Mouse (Mus musculus) mouse trophoblast stem cell (cell line): Measurements from ENCODE around the gene Cux1.

Source experiments
- in situ Hi-C, 2 experiments: fragments of 300-500 bp; cut with MseI, MboI; formaldehyde crosslinking; loops; 2 replicates in 1 of 2; 3 replicates in 1 of 2; pipeline ENCODE4 v1.15.1; 2025

The Cux1 gene

DNA sequence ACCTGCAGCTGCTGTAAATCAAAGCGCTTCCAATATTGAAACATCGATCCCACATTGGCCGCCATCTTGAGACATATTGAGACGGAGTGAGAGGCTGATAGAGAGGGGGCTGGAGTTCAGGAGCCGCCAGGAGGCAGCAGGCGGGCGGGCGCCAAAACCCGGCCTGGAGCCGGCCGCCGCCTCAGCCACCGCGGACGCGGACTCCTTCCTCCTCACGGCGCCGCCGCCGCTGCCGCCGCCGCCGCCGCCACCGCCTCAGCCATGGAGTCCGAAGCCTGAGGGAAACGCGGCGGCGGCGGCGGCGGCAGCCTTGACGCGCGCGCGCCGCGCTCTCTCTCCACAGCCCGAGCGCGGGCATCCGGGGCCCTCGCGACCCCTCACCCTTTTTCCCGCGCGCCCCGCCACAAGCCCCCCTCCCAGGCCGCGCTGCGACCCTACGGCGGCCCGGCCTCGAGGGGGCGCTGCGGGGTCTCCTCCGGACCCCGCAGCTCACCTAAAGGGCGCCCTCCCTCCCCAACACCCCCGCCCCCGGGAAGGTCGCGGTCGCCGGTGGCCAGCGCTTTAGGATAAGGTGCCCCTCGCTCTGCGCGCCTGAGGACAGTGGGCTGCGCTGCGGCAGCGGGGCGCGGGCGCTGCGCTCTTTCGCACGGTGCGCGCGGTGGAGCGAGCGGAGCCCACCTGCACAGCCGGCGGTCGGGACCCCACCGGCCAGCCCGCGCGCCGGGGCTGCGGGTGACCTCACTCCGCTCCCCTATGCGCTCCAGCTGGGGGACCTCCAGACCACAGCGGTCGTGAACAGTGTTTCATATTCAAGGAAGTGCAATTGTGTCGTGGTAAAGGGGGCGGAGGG lies at the start of gene Cux1:
Gene Cux1, minus strand, starts transcription at position 315 of the 850 bp plus-strand sequence.
- in situ Hi-C loops: loop anchor here (5.0 to 10.0 kb wide), 2 partner anchors 55 to 97 kb away; no protein-coding TSS in a partner anchor

DNA sequence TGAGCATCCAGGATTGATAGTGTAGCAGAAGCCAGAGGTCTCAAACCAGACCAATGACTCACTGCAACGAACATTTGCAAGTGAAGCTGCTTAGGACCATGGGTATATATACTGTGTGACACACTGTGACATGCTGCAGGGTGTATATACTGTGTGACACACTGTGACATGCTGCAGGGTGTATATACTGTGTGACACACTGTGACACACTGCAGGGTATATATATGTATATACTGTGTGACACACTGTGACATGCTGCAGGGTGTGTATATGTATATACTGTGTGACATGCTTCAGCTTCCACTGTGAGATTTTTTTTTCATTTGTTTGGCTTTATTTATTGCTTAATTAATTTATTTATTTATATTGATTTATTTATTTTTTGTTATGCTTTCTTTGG lies 45.1 kb upstream of the Cux1 start:
- in situ Hi-C loops: no loop called here

DNA sequence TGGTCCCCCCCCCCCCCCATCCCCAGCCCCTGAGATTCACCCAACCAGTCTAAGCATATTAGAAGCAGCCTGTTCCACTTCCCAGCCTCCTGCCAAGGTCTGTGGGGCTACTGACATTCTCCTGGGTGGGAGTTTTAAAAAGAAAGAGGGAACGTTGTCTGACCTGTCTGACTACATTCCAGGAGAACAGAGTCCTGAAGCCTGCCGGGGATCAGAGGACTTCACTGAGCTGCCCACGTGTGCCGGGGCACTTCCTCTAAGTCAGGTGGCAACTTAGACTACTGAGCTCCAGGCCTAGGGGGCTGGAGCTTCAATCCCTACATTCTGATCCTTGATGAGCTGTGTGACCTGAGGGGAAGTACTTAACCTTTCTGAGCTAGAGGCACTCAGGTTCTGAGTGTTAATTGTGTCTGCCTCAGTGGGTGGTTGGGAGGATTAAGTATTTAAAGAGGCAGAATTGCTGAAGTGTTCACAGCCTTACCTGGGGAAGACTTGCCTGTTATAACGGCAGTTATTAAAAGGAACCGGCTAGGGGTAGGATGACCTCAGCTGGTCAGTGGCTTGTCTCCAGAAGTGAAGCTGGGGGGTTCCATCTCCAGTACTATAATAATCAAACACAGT lies 41.6 kb upstream of the Cux1 start:
- in situ Hi-C loops: no loop called here

DNA sequence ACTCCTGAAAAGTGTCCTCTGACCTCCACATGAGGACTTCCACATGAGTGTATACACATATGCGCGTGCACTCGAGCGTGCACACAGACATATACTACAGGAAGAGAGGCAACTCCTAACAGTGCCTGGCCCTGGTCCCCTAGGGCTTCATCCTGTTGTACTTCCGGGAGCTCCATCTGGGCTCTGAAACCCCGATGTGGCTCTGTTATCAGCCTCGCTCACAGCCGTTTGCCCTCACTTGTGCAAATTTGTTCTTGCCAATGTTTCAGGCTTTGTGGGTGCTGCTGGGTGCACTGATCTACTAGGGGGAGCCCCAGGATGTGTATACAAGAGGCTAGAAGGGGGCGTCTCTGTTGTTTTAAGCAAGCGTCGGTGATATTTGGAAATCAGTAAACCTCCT lies 37.9 kb upstream of the Cux1 start:
- in situ Hi-C loops: no loop called here

DNA sequence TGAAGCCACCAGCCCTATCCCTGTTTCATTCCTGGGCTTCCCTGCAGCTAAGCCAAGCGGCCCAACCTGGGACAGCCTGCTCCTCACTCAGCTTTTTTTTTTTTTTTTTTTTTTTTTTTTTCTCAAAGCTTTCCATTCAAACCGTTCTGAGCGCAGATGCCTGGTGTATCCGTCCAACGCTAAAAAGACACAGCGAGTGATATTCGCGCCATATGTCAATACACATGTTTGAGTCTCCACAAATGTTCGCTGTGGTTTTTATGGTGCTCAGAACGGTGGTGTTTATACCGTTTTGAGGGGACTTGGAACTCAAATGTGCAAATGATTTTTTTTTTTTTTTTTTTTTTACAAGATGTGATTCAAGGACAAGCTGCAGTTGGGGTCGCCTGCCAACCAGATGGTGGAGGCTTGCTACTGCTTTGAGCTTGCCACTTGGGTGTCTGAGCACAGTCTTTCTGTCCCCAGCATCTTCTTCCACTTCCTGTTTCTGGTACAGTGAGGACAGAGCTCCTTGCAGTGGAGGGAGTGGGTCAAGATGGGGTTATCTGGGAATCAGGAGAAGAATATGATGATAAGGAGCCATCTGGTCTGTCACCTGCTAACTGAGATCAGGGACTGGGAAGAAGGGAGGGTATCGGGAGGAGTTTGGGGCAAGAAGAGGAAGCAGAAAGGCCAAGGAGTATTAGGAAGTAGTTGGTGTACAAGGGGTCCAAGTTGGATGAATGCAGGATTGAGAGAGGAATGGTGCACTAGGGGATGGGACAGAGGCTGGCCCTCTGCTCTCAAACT lies 36.1 kb upstream of the Cux1 start:
- in situ Hi-C loops: no loop called here

DNA sequence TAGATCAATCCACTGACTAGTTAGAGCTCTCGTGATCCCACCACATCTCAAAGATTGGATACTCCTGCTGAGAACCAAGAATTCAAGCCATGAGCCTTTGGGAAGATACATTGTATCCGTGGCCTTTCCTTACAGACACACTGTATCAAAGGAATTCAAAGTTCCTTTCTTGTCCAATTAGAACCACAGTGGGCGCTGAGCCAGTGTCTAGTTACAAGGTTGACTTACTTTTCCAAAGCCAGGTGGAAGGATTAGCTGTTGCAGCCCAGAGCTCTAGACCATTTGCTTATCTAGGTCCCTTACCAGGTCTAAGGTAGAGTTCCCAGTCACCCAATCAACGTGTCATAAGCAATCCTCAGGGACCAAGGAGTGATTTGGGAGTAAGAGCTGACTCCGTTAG lies 33.2 kb upstream of the Cux1 start:
- in situ Hi-C loops: no loop called here

DNA sequence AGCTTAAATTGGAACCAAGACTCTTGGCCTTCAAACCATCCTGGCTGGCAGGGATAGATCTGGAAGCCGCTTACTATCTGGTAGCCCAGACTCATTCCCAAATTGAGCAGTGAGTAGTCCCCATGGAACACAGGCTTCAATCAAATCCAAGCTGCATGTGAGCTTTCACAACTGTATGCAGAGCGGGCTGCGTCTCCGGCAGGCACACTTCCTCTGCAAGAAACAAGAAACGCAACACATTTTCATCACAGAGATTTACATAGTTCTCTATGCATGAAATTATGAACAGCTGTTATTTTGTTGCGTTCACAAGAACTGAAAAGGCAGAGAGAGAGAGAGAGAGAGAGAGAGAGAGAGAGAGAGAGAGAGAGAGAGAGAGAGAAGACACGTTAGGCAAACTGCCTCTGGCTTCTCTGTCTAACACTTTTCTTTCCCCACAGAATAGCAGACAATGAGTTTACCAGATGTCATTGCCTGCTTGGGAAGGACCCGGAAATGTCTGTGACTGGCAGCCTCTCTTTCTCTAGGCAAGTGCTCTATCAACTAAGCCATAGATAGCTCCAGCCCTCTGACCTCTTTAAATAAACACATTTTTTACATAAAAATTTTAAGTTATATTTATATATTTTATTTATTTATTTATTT lies 27.7 kb upstream of the Cux1 start:
- in situ Hi-C loops: no loop called here

DNA sequence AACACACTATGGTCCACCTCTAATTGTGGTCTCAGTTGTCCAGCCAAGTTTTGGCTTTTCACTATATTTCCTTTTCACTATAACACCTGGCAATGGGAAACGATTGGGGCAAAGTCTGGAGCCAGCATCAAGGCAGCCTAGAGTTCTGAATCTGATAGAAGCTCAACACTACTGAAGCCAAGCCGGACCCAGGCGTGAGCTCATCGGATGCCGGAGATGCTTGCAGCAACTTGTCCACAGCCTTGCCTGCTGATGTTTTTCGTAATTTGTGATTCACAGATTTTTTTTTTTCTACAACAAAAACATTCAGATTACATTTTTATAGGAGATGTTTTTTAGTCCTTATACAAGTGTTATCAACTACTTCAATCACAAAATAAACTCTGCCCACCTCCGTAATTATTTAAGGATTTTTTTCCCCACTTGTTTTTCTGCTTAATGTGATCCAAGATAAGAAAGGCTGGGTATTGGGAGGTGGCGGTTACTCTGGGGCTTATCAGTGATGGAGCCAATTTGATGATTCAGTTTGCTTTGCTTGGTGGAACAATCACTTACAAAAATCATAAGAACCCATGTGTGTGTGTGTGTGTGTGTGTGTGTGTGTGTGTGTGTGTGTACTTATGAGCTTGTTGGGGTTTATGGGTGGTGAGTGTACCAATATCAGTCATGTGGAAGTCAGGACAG lies 24.7 kb upstream of the Cux1 start:
- in situ Hi-C loops: no loop called here

DNA sequence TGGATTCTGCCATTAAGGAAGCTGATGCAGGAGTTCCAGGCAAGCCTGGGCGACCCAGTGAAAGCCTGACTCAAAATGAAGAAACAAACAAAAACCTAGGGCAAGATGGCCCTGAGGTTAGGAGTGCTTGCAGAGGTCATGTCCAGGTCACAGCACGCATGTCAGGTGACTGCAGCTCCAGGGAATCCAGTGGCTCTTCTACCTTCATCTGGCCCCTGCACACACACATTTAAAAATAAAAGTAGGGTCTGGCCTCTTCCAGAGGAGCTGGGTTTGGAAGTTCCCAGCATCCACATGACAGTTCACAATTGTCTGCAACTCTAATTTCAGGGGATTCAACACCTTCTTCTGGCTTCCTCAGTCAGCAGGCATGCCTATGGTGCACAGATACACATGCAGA lies 21.7 kb upstream of the Cux1 start:
- in situ Hi-C loops: no loop called here

DNA sequence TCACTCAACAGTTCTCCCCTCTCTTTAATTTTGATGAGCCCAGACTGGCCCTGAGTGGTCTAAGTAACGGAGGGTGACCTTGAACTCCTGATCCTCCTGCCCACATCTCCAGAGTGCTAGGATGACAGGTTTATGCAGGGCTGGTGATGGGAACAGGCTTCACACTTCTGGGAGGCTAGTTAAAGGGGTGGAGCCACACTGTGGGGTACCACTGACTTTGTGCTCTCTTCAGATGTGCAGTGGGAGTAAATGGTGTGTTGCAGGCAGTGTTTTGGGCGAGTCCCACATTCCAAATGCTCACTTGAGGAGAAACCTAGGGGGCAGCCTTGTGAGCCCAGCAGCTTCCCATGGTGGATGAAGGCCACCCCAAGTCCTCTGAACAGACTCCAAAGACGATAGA lies 21.2 kb upstream of the Cux1 start:
- in situ Hi-C loops: no loop called here

DNA sequence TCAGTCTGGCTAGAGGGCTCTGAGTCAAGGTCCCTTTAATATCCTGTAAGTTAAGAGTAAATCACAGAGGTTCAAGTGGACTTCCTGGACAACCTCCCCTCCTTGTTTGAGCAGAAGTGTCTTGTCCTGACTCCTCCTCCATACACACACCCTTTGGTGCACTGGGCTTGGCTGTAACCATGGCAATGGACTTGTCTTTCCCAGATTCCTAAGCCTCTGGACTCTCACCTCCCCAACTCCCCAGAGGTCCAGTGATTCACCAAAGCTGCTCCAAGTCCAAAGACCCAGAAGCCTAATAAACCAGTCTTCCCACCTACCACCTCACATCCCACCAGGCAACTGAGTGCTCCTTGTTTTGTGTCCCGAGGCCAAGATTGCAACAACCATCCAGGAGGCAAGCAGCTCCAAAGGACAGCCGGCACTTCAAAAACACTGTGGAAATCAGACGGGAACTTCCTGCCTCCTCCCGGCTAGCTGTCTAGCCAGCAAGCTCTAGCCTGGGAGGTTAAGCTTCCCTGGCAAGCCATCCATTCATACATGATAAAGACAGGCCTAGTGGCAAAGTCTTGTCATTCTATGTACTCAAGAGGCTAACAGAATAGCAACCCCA lies 17.5 kb upstream of the Cux1 start:
- in situ Hi-C loops: no loop called here

DNA sequence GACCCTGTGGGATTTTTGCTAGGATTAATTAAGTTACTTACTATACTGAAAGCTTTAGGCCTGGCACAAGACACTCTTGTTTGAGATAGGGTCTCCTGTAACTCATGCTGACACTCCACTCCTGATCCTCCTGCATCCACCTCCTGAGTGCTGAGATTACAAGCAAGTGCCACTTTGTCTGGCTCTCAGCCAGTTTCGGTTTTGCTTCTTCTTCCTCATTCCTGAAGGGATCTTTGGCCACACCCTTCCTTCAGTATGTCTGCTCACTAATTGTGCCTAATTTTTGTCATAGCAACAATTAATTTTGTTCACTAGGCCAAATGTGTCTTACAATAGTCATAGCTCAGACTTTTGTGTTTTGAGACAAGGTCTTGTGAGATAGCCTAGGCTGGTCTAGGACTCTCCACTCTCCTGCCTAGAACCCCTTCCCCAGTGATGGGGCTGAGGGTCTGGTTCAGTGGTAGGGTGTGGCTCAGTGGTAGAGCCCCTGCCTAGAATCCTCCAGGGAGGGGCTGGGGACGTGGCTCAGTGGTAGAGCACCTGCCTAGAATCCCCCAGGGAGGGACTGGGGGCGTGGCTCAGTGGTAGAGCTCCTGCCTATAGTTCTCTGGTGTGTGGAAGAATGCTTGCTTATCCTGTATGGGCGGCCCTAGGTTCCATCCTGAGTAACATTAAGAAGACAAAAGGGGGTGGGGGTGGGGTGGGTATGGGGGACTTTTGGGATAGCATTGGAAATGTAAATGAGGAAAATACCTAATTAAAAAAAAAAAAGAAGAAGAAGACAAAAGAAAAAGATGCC lies 16.6 kb upstream of the Cux1 start:
- in situ Hi-C loops: no loop called here

DNA sequence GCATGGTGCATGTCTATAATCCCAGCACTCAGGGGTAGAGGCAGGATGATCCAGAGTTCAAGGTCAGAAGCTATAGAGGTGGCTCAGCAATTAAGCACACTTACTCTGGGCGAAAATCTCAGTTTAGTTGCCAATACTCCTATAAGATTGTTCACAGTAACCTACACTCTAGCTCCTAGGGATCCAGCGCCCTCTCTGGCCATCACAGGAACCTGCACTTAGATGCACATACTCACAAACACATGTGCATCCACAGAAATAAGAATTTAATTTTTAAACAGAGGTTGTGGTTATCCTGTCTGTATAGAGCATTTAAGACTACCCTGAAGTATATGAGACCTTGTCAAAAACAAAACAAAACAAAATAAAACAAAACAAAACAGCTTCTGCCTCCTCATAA lies 16.0 kb upstream of the Cux1 start:
- in situ Hi-C loops: no loop called here

DNA sequence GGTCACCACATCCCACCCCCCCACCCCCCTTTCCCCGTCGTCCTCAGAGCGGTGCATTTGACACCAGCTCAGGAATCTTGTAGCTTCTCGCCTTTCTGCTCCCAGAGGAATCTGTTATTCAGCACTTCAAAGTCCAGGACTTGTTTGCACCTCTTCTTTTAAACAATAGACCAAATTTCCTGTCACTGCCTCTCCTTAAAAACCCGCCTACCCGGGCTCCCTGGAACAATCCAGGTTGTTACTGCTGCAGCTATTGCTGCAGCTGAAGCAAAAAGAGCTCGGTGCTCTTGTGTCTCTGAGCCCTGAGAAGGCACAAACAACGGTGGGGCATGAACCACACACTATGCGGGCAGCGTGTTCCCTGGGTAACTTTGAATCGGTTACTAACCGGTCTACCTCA lies 14.9 kb upstream of the Cux1 start:
- in situ Hi-C loops: no loop called here

DNA sequence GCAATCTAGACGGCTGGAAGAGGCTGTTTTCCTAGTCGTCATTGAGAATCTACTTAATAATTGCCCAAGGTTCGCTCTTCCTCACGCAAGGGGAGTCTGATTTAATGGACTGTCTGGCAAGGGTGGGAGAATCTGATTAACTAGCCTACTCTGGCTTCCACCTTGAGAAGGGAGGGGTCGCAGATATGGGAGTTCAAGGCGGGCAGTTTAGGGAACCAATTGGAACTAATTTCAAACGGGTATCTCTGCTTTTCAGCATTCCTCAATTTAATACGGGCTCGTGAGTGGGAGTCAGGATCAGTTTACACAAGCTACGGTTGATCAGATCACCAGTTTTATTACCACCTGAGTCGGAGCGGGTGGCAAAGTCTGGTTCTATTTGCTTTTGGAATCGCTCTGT lies 14.3 kb upstream of the Cux1 start:
- in situ Hi-C loops: no loop called here

DNA sequence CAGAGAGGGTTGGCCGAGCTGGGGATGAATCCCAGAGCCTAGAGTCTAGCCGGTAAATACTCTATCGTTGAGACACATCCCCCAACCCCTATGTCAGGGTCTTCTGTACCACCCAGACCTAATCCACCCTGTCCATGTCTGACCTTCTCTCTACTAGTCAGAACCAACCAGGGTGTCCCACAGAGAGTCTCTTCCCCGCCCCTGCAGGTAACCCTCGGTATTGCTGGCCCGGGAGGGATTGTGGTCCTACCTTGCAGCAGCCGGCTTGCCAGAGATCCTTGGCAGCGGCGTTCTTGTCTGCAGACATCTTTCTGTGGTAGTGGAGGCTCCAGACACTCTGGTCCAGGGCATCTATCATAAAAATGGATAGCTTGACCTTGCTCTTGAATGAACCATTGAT lies 13.9 kb upstream of the Cux1 start:
- in situ Hi-C loops: no loop called here

DNA sequence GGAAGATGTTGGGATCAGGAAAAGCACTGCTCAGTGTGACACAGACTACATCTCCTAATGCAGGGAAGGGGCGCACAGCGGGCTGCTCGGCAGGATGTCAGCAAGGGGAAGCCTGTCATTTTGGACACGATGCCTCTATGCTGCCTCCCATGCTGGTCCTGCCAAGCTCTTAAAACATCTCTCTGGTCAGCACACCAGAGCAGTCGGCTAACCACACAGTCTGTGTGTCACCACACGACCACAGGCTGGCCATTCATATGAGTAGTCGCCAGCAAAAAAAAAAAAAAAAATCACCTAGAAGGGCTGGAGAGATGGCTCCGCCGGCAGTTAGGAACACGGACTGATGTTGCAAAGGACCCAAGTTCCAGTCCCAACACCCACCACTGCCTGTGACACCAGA lies 10.9 kb upstream of the Cux1 start:
- in situ Hi-C loops: no loop called here

DNA sequence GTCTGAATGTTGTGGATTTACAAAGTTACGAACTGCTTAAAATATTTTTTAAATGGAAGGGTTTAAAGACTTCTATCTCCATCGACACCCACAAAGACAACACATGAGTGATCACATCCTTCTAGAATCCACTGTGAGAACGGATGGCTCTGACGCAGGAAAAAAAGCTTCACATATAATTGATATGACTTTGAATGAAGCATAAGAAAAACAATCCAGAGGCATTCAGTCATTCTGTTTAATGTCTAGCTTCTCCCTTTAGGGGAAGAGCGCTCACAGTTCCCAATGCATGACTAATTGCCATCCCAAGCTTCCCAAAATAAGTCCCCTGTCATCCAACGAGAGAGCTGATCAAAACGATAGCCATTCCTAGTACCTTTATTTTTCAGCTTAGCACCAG lies 2.9 kb upstream of the Cux1 start:
- in situ Hi-C loops: no loop called here

DNA sequence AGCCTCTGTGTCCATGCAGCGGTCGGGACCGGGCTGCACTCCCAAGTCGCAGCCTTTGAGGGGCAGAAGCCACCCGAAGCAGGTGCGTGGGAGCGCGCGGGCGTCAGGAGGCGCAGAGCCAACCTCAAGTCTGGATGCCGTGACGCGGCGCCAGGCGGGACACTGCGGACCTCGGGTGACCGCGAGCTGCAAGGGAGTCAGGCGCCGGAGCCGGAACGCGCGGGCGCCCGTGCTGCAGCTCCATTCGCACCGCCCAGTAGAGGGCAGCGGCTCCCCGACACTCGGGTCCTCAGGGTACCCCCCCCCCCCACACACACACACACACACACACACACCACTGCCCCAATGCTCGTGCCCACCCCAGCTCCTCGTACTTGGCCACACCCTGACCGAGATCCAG lies 1.5 kb upstream of the Cux1 start:
- in situ Hi-C loops: loop anchor here (5.0 to 10.0 kb wide), 2 partner anchors 54 to 96 kb away; no protein-coding TSS in a partner anchor
